Mouse (Mus musculus) gonadal fat pad, adult 2 months (tissue): ENCODE data around the gene Fgf5. TPM values are rescaled to one million over a fixed set of nuclear protein-coding genes. Genes with fewer than 3 reads are reported as not detected.

Source experiments
- DNase-seq: peaks from one replicate; pipeline ENCODE4 v3.0.0-alpha.2; 2012; ENCODE audit warnings: low read depth
- polyA plus RNA-seq: library from polyadenylated mRNA; depleted of rRNA; stranded (reverse); fragments of >200 nt; gene quantifications from 2 replicates; pipeline ENCODE4 v1.2.3, GENCODE M21; 2012; rRNA removed

Gene Fgf5
- polyA plus RNA-seq, 1 experiment, result 0.04 TPM

DNA sequence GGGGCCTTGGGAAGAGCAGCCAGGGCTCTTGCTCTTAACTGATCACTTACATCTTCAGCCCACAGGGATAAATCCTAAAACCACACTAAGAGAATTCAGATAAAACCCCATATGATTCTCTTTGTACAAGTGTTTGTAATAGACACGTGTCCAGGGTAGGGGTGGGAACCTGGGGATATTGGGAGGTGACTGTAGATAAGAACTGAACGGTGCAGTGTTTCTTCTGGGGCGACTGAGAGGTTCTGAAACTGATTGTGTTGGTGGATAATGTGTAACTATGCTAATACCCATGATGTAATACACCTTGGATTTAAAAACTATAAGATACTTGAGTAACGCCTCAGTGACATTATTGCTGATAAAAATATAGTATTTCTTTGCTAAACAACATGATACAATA, 51.7 kb downstream of the Fgf5 start:
- no peak for DNase-seq

DNA sequence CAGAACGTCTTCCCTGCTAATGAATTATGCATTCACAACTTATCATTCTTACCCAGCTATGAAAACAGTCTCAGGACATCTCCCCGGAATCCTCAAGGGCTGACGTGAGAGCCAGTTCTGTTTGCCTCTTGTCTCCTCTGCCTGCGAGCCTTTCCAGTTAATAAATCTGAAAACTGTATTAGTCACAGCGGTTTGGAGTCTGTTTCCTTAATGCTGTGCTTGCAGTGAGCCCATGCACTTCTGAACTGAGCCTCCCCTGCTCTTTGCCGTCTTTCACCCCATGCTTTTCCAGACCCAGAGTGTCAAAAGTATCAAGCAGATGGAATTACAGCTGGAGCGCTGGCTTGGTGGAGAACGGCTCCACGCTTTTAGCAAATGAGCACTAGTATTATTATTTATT, 52.5 kb downstream of the Fgf5 start:
- DNase-seq, result no peak

DNA sequence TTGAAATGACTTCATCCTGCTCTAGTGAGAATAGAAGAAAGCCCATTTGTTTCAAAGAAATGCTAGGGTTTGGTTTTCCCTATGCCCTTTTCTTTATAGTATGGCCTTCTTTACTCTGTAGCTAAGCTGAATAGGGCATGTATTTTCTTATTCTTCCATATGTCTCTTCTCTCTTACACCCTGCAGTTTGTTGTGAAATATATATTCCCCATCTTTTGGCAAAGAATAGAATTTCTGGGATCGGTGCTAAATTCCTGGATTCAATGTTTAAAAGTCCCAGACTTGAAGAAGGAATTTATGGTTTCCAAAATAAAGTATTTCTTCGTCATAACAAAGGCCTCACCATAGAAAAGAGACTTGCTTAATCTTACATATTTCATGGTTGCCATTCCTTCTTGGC, 72.6 kb downstream of the Fgf5 start:
- no peak for DNase-seq

Other genes starting within 250 kb of the Fgf5 start
- 11.1 and 11.7 TPM in 2 replicates for gene Antxr2, start 223.1 kb upstream of the Fgf5 start, polyA plus RNA-seq
- gene Prdm8, start 87.0 kb upstream of the Fgf5 start, polyA plus RNA-seq, result 0.18 and 0.22 TPM in 2 replicates
- gene Cfap299, start 75.1 kb downstream of the Fgf5 start, polyA plus RNA-seq, result 0.31 and 0.56 TPM in 2 replicates